Mouse (Mus musculus) midbrain, postnatal 0 days (tissue): ENCODE measurements around the gene Hectd4. TPM values are rescaled to one million over a fixed set of nuclear protein-coding genes. Genes with fewer than 3 reads are reported as not detected.

Experiments
- ATAC-seq: fragments of 200-750 bp; cut with Nextera tagmentation; 2 replicates; pipeline ENCODE4 v1.8.0; 2017; ENCODE audit warnings: moderate number of reproducible peaks, mild to moderate bottlenecking, moderate TSS enrichment, moderate library complexity; ENCODE audit not compliant: low FRiP score
- DNase-seq: peaks from one replicate; pipeline ENCODE4 v3.0.0-alpha.2; 2015; ENCODE audit warnings: low spot score
- H3K27ac ChIP-seq: fragments of 300-500 bp; sonication (generic); 2 replicates; pipeline ENCODE4 v1.5.1; 2014; ENCODE audit warnings: low read depth, mild to moderate bottlenecking, low read length, mixed read lengths
- H3K27me3 ChIP-seq: fragments of 300-500 bp; sonication (generic); 2 replicates; pipeline ENCODE4 v1.6.1; 2014; ENCODE audit warnings: low read length, control low read depth, mixed read lengths; ENCODE audit not compliant: insufficient read depth
- H3K36me3 ChIP-seq: fragments of 300-500 bp; sonication (generic); 2 replicates; pipeline ENCODE4 v1.6.1; 2014; ENCODE audit warnings: low read length, control low read depth, mixed read lengths; ENCODE audit not compliant: insufficient read depth
- H3K4me1 ChIP-seq: fragments of 300-500 bp; sonication (generic); 2 replicates; pipeline ENCODE4 v1.6.1; 2014; ENCODE audit warnings: mild to moderate bottlenecking, control low read depth, antibody characterized with exemption, low read length, mixed read lengths; ENCODE audit not compliant: insufficient read depth
- H3K4me2 ChIP-seq: fragments of 300-500 bp; sonication (generic); 2 replicates; pipeline ENCODE4 v1.6.1; 2014; ENCODE audit warnings: low read depth, mild to moderate bottlenecking, low read length, mixed read lengths; ENCODE audit not compliant: poor library complexity, severe bottlenecking
- H3K4me3 ChIP-seq: fragments of 300-500 bp; sonication (generic); 2 replicates; pipeline ENCODE4 v1.5.1; 2014; ENCODE audit warnings: low read depth, mild to moderate bottlenecking, low read length, moderate library complexity
- H3K9ac ChIP-seq: fragments of 300-500 bp; sonication (generic); replicated peaks from 2 replicates; pipeline ENCODE4 v1.6.1; 2014; ENCODE audit warnings: mild to moderate bottlenecking, low read length, moderate library complexity, mixed read lengths; ENCODE audit not compliant: poor library complexity, severe bottlenecking
- H3K9me3 ChIP-seq: fragments of 300-500 bp; sonication (generic); 2 replicates; pipeline ENCODE4 v1.6.1; 2016; ENCODE audit warnings: low read length, control low read depth
- CTCF ChIP-seq: IDR thresholded peaks from 2 replicates; pipeline ENCODE4 v1.5.1; 2016; ENCODE audit warnings: antibody characterized with exemption, mild to moderate bottlenecking
- WGBS: fragments of 180-500 bp; shearing (Covaris S2); extraction: QIAGEN DNeasy Blood & Tissue Kit; methylation state at CpG from one replicate; pipeline ENCODE4 v1.1.7; 2014; 5-methylcytosine and 5-hydroxymethylcytosine counted together
- polyA plus RNA-seq: library from polyadenylated mRNA; unstranded; fragments of >200 nt; fragmentation: Nextera tagmentation; extraction: Ambion mirVana; gene quantifications from 2 replicates; pipeline ENCODE4 v1.2.1, GENCODE M21; 2015
- total RNA-seq: library from RNA; depleted of rRNA; stranded (reverse); fragments of >200 nt; gene quantifications from 2 replicates; pipeline ENCODE4 v1.2.3, GENCODE M21; 2014

Gene Hectd4
- total and polyA plus RNA-seq, 2 experiments from 2014 or later, result 17.9 to 141 TPM

DNA sequence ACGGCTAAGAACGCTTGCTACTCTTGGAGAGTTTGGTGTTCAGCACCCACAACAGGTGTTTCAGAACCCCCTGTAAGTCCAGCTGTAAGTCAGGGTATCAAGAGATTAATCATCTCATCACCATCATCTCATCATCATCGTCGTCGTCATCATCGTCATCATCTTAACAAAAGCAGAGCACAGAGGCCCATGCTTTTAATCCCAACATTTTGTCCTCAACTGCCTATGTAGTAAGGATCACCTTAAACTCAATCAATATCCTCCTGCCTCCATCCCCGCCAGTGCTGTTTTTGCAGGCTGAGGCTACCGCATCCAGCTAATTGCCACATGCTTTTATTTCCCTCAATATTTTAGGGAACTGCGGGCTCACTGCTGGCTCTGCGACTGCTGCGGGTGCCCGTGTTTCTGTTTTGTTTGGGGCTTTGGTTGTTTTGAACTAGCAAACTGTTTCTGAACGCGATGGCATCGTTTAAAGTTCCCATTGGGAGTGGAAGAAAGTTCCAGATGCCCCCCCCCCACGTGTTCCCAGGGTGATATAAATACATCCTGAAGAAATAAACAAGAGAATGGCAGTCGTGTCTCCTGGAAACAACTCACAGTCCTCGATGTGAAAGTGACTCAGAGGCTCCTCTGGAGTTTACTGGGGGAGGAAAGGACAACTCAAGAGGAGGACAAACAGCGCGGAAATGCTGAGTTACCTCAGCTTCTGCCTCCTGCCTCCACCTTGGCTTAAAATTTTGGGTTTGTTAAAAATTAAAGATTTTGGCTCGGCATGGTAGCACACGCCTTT, 166.3 kb downstream of the Hectd4 start:
- Histone ChIP-seq H3K27me3 (no peaks in the 10 kb centered on the region), H3K9ac (peak overlapping the region; percentile 87; the same call in 1 of the 2 replicates), H3K4me3 (peak overlapping the region; percentile 75), H3K9me3 (no peaks in the 10 kb centered on the region), H3K36me3 (0 out of 2 replicates have a peak, but pooled peaks cover 5% of the 10 kb centered on the region), H3K27ac (peak overlapping the region; percentile 85), H3K4me1 (0 out of 2 replicates have a peak, but pooled peaks cover 2% of the 10 kb centered on the region), H3K4me2 (peak overlapping the region; percentile 57)
- ATAC-seq (peak; percentile 7; the same call in 1 of the 2 replicates), DNase-seq (peak; percentile 2)
- WGBS, result 33% methylated on average over 22 of the region's 22 CpGs
- TF ChIP-seq CTCF, result no peak

DNA sequence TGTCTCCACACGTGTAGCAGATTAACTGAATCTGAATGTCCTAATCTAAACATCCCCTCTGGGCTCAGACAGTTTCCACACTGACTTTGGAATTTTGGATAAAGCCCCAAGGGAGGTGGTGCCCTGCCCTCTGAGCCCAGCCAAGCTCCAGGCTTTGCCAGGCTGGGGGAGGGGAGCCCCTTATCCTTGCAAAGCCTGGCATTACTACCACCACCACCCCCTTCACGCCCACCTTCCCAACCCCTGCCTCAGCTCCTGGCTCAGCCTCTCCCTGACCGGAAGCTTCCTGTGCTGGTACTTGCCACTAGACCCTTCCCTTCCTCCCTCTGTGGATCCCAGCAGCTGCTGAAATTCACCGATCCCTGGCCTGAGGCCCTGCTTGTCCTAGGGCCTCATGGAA, 167.1 kb downstream of the Hectd4 start:
- Histone ChIP-seq H3K36me3 (0 out of 2 replicates have a peak, but pooled peaks cover 5% of the 10 kb centered on the region), H3K9ac (no peak overlapping the region), H3K27ac (no peak overlapping the region), H3K27me3 (no peaks in the 10 kb centered on the region), H3K4me3 (no peak overlapping the region), H3K9me3 (no peaks in the 10 kb centered on the region), H3K4me2 (no peak overlapping the region), H3K4me1 (0 out of 2 replicates have a peak, but pooled peaks cover 2% of the 10 kb centered on the region)
- 61% methylated on average over 4 of the region's 4 CpGs for WGBS
- TF ChIP-seq CTCF, result no peak
- no peak for DNase-seq
- ATAC-seq, result no peak

DNA sequence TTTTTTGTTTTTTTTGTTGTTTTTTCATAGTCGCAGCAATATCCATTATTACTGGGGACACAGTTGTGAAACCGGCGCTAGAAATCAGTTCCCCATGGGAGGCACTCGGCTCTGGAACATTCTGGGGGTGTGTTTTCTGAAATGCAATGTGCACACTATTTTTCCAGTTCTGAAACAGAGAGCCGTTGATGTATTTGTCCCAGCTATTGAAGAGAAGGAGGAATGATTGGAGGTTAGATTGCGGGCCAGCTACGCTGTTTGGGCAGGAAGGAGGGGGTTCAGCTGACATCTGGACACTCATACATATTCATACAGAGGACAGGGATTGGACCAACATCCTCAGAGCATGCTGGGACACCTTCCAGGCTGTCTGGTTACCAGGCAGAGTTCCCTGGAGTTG, 169.1 kb downstream of the Hectd4 start:
- H3K27me3 ChIP-seq, result no peaks in the 10 kb centered on the region
- no peak overlapping the region for H3K9ac ChIP-seq
- DNase-seq, result peak; percentile 11
- H3K36me3 ChIP-seq, result no peaks in the 10 kb centered on the region
- H3K4me1 ChIP-seq, result 0 out of 2 replicates have a peak, but pooled peaks cover 2% of the 10 kb centered on the region
- no peak overlapping the region for H3K4me2 ChIP-seq
- H3K9me3 ChIP-seq, result no peaks in the 10 kb centered on the region
- no peak for TF ChIP-seq CTCF
- 42% methylated on average over 7 of the region's 7 CpGs for WGBS
- H3K4me3 ChIP-seq, result no peak overlapping the region
- H3K27ac ChIP-seq, result no peak overlapping the region
- ATAC-seq, result no peak

DNA sequence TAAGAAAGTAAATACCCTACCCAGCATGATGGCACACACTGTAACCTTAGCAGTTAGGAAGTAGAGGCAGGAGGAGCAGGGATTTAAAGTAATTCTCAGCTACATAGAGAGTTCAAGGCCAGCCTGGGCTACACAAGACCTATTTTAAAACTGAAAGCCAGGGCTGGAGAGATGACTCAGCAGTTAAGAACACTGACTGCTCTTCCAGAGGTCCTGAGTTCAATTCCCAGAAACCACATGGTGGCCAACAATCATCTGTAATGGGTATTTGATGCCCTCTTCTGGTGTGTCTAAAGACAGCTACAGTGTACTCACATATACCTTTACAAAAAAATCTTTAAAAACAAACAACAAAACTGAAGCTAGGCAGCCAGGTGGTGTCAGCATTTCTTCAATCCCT, 169.7 kb downstream of the Hectd4 start:
- Histone ChIP-seq H3K36me3 (no peaks in the 10 kb centered on the region), H3K4me2 (no peak overlapping the region), H3K27ac (no peak overlapping the region), H3K9me3 (no peaks in the 10 kb centered on the region), H3K4me3 (no peak overlapping the region), H3K9ac (no peak overlapping the region), H3K27me3 (no peaks in the 10 kb centered on the region), H3K4me1 (0 out of 2 replicates have a peak, but pooled peaks cover 2% of the 10 kb centered on the region)
- ATAC-seq (no peak), DNase-seq (no peak)
- no peak for TF ChIP-seq CTCF

DNA sequence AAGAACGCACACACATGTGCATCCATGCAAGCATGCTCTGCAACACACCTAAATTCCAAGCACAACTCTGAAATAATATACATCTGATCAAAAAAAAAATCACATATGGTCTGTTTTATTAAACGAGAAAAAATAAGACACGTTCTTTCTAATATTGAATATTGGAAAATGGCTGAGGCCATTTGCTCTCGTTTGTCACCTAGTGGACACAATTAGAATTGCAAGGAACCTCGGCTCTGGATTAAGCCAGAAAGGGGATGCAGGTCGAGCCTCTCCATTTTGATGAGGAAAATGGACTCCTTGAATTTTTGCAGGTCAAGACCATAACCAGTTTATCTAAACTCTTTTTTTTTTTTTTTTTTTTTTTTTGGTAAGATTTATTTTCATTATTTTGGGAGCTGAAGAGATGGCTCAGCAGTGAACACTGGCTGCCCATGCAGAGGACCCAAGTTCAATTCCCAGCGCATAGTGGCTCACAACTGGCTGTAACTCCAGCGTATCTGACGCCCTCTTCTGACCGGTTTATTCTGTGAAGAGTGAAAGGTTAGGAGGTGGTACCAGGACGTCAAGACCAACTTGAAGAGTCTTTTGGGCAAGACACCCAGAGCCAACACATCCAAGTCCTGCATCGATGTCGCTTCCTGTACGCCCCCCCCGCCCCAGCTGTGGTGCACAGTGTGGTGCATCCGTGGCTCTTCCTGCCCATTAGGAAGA, 172.8 kb downstream of the Hectd4 start:
- no peak overlapping the region for H3K9ac ChIP-seq
- no peak for ATAC-seq
- no peak overlapping the region for H3K4me3 ChIP-seq
- peak; percentile 81 for TF ChIP-seq CTCF
- H3K36me3 ChIP-seq, result no peaks in the 10 kb centered on the region
- H3K4me2 ChIP-seq, result no peak overlapping the region
- DNase-seq, result peak; percentile 60
- 54% methylated on average over 16 of the region's 16 CpGs for WGBS
- no peaks in the 10 kb centered on the region for H3K4me1 ChIP-seq
- no peak overlapping the region for H3K27ac ChIP-seq
- H3K9me3 ChIP-seq, result no peaks in the 10 kb centered on the region
- no peaks in the 10 kb centered on the region for H3K27me3 ChIP-seq

DNA sequence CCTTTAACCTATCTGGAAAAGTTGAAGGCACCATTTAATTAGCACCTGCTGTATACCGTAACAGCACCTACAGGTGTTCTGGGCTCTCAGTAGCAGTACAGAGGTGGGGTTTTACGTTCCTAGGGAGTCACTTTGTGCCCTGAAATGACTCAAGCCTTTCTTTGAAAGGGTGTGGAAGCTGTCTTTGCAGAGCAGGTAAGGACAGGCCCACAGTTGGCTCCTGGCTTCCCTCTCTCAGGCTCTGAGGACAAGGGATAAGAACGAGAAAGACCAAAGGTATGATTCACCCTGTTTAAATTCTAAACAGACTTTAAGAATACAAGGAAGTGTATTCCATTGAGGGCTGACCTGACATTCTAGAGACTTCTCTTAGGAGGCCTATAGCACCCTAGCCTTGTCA, 173.4 kb downstream of the Hectd4 start:
- Histone ChIP-seq H3K36me3 (no peaks in the 10 kb centered on the region), H3K4me3 (no peak overlapping the region), H3K4me2 (no peak overlapping the region), H3K4me1 (no peaks in the 10 kb centered on the region), H3K27ac (no peak overlapping the region), H3K9me3 (no peaks in the 10 kb centered on the region), H3K9ac (no peak overlapping the region), H3K27me3 (no peaks in the 10 kb centered on the region)
- DNase-seq, result no peak
- WGBS, result 77% methylated on average over 3 of the region's 3 CpGs
- no peak for ATAC-seq
- no peak for TF ChIP-seq CTCF
